Mouse (Mus musculus) MN1 (cell line): ENCODE results near the gene Rbbp8nl.
"Not testable (repeated sequence)": the region's sequence is repeated elsewhere in the genome, so short reads cannot be mapped to it uniquely, and the experiment has no call there.

ENCODE experiments used
- DNase-seq: peaks from one replicate; pipeline ENCODE4 v3.0.0-alpha.2; 2016; ENCODE audit warnings: low spot score

The Rbbp8nl gene

DNA sequence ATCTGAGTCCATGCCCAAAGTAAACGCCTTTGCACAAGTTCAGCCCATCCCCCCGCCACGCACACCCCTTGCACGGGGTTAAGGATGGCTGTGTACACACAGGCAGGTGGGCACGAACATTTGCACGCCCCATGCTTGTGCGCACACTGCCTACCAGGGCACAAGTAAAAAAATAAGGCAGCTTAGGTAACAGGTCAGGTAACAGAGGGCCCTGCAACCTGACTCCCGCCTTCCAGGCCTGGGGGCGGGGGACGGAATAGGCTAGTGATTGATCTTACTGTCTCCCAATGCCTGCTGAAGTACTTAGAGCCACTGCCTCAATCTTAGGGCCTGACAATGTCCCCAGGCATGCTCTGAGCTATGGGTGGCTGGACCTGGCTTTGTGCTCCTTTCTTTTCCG is 713 bp downstream of the Rbbp8nl start:
- DNase-seq: no peak

DNA sequence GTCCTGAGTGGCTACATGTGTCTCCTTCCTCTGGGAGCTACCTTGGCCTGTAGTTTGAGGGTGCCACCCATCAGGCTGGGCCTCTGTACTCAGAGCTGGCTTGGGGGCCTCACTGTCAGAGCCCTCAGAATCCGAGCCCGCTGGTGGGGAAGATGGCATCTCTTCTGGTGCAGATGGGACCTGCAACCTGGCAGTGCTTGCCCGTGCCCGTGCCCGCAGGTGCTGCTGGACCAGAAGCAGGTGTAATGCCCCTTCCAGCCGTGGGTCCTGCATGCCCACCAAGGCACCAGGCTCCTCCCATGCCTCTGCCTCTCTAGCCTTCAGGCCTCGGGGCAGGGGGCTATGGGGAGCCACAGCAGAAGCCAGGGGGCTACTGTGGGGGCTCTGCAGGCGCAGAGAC is 10.4 kb downstream of the Rbbp8nl start:
- DNase-seq: no peak

DNA sequence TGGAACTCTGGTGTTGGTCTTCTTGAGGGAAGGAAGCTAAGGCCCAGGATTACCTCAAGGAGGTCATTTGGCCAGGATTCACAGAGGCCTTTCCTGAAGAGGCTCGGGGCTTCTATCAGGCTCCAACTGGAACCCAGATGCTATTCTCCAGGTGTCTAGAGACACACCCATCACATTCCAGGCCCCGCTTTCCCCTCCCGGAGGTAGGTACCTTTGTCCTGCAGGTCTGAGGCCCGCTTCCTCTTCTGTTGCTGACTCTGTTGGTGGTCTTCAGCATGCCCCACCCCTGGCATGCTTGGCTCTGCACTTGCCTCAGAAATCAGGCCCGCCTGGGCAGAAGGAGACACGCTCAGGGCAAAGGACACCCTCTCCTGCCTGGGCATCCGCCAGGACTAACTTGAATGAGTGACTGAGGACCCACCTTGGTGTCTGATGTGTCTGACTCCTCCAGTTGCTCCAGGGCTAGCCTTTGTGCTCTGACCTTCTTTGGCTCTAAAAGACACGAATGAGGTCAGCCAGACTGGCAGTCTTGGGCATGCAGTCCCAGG is 11.8 kb downstream of the Rbbp8nl start:
- no peak for DNase-seq

DNA sequence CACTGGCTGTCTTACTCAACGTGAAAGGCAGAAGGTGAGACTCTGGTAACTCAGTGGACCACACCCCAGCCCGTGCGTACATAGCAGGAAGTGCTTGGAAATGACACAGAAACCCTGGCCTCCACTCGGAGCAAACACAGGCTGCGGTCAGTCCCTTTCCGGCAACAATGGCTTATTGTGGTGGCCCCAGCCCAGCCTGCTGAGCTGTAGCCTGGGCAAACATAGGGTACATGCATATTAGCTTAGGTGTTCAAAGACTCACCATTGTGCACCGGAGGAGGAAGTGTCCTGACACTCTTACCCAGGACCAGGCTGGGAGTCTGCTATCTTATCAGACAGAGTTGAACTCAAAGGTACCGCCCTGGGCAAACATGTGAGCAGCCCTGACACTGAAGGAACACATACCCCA is 12.8 kb downstream of the Rbbp8nl start:
- no peak for DNase-seq

DNA sequence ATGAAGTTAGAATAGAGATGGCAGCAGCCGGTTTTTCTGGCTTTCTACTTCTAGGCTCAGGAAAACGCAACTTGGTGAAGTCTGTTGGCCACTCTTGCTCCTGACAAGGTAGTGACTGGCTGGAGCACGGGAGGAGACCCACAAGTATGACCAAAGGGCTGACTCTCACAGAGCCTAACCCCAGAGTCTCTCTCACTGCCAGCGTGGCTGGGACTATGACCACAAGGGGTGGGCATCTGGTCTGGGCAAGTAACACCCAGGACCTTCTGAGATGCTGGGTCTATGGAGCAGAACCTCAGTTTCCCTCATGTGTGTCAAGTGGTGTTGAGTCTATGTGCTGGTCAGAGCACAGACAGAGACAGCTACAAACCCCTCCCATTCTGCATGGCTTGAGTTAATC is 13.3 kb downstream of the Rbbp8nl start:
- no peak for DNase-seq

DNA sequence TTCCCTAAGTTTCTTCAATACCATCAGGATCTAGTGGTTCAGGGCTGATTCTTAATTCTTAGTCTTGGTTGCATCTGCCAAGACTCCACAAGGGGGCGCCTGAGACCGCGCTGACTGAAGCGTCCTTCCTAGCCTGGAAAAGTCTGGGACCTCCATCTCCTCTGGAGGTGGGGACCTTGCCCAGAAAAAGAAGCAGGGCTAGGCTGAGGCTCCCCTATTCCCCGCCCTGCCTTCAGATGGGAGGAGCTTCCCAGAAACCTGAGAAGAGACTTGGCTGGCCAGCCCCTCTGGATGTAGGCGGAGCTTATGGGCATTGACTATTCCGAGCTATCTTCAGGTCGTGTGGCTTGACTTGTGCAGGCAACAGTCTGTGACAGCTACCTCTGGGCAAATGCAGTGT is 13.8 kb downstream of the Rbbp8nl start:
- DNase-seq: peak; percentile 89

DNA sequence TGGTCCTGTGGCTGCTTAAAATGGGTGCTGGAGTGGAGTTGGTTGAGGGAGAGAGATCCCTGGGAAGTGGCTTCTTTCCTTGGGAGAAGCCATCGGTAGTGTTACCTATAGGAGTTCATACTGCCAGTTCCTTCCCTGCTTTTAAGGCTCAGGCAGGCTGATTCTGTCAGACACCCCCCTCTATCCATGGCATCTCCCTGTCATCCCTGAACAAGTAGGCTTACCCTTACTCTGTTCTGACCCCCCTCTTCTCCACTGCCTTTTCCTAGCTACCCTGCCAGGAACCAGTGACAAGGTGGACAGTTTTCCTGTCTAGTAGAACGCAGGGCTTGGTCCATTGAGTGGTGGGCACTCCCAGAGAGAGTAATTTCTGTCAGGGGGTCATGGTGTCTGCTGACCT is 15.2 kb downstream of the Rbbp8nl start:
- DNase-seq: no peak

DNA sequence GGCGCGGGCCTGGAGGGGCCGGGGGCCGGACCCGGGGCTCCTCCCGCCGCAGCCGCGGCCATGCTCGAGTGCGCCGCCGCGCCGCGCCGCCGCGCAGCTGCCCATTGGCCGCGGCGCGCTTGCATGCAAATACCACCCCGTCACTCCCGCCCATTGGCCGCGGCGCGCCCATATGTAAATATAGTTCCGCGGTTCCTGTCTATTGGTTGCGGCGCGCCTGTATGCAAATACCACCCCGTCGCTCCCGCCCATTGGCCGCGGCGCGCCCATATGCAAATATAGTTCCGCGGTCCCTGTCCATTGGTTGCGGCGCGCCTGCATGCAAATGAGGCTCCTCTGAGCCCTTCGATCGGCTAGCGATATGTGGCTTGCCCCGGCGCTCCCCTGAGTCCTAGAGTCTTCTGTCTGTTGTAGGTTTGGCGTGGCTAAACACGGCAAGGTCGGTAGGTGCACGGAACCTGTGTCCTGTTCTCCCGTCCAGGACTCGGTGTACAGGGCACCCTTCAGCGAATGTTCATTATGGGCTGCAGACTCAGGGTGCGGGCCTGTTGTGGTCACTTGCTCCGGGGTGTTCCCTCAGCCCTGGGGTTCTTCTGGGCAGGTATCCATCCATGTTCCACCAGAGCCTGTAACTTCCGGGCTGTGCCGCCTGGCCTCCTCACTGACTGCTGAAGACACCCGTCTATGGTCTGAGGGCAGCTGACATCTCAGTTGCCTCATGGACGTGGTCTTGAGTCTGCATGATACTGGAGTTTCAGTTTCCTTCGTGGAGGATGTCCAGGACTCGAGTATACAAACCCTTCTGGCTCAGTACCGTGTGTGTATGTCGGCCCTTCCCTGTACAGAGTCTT is 16.1 kb downstream of the Rbbp8nl start, which contains the start of gene Cables2:
TSS of gene Cables2 (minus strand) at position 103 of the 851 bp plus-strand sequence.
- DNase-seq: peak; percentile 99

DNA sequence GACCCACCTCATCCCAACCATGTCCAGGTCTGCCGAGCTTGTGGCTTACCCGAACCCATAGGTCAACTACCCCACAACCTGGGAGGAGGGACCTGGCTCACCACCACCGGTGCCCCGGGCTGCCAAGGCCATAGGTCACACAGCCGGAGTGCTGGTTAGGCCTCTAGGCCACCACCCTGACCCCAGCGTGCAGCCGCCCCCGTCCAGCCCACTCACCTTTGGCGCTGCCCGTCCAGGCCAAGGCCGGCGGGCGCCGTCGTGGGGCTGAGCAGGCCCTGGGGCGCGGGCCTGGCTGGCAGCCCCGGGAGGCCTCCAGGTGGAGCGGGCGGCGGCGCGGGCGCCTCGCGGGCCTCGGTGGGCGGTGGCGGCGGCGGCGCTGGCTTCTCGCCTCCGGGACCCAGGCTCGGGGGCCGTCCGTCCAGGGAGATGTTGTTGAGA is 16.8 kb downstream of the Rbbp8nl start:
- no peak for DNase-seq

DNA sequence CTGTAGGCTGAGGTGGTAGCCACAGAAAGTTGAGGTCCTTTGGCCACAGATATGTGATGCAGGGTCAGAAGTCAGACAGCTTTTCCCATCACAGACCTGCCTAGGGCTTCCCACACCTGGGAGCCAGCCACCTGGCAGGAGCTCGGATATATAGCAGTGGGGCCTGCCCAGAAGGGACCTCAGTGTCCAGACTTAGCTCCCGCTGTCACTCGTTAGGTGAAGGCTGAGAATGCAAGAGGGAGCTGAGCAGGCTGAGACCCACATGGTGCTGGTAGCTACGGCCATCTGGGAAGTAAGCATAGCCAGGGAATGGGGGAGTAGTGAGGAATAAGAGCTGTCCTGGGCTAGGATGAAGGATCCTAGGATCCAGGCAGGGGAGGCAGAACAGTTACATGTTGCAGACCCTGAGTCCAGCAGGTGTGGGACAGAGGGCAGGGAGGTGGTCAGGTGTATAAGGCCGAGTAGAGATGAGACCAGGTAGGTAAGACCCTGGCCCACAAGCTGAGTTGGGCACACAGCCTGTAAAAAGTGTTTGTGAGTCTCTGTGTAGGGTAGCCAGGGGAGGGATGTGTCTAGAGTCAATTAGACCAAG is 17.8 kb downstream of the Rbbp8nl start:
- no peak for DNase-seq

DNA sequence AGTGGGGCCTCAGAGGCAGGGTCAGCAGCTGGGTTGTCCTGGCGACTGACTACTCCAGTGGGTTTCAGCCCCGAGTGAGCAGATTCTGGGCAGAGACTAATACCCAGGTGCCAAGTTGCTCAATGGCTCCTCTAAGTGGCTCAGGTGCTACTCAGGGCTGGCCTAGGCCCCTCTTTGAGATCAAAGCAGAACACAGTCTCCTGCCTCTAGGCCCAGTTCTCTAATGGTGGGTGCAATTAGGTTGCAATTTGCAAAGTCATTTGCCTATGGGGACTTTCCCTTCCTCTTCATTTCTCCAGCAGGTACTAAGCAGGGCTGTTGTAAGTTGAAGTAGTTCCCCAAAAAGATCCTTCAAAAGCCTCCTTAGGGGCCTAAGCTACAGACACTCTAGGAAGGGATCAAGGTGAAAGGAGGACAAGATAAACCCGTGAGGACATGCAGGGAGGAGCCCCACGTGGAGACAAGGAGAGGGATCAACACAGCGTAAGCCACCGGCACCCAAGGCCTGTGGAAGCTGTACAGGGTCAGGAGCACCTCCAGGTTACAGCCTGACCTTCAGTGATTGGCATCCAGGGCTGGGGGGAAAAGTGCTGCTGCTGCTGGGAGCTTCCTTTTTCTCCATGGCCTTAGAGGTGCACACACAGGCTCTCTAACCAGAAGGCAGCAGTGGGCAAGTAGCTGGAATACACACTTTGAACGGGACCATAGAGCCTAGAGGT is 19.0 kb downstream of the Rbbp8nl start:
- no peak for DNase-seq

DNA sequence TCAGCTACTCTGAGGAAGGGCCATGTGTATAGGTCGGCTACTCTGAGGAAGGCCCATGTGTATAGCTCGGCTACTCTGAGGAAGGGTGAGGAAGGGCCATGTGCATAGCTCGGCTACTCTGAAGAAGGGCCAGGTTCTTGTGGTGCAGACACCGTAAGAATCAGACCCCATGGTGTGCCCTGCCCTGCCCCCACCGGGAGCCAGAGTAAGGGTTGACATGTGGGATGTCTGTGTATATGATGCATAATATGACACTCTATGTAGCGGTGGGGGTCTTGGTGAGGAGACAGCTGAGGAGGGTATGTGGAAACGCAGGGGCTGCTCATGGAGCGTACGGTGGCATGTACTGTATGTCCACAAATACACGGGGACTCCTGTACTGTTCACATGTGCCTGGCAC is 20.4 kb downstream of the Rbbp8nl start:
- no peak for DNase-seq

DNA sequence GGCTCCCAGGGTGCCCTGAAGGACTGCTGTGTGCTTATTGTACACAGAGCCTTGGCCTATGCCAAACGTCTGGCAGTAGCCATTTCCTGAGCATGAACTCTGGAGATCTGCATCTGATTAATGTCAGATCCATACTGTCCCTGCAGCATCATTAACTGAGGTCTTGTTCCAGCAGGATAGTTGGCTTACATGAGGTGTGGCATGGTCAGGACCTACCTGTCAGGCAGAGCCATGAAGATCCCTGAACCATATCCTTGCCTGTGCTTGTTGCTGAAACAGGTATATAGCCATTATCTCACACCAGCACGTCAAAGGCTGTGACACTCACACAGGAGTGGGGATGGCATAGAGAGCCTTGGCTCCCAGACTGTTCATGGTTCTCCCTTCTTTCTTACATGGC is 21.7 kb downstream of the Rbbp8nl start:
- no peak for DNase-seq

DNA sequence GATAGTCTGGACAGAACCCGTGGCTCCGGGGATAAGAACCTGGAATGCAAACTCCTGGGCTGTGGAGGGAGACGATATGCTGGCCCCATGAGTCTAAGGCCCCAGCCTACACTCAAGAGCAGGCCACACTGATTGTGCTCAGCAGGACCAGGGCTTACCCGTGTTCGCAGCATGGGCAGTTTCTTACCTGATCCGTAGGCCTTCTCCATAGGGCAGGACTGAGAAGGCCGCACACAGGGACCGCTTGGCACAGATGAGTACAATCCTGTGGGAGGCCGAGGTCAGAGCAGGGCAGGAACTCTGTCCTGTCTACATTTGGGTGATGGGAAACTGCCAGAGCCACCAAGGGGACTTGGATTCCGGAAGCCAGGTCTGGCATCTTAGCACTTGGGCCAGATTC is 26.8 kb downstream of the Rbbp8nl start:
- DNase-seq: no peak

DNA sequence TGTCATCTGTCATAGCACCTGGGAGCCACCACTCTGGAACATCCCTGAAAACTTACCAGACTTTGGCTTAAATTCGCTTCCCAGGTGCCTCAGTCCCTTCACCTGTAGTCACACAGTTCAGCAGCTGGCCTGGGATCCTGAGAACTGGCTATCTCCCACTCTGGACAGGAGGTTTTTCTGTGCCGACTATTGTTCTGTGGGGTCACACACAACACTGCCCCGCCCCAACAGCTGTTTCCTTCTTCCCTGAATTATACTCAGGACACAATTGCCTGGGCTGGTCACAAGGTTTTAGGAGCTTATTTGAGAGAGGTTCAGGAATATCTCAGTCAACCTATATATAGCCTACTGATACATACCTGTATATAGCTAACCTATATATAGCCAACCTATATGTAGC is 27.2 kb downstream of the Rbbp8nl start:
- DNase-seq: no peak

DNA sequence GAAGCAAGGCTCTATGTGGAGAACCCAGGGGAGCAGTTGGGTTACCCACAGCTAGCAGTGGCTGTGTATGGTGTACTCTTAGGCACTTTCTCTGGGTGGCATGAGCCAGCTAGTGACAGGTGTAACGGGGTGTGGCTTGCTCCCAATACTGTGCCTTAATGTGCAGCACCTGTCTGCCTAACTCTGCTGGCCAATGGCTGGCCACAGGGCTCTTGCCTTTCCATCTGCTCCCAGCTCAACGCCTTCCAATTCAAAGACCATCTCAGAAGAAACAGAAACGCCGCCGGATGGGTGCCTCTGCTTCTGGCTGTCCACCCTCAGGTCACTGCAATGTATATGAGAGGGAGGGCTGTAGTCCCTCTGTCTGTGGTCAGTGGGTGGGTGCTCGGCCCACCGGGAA is 27.8 kb downstream of the Rbbp8nl start:
- DNase-seq: no peak

DNA sequence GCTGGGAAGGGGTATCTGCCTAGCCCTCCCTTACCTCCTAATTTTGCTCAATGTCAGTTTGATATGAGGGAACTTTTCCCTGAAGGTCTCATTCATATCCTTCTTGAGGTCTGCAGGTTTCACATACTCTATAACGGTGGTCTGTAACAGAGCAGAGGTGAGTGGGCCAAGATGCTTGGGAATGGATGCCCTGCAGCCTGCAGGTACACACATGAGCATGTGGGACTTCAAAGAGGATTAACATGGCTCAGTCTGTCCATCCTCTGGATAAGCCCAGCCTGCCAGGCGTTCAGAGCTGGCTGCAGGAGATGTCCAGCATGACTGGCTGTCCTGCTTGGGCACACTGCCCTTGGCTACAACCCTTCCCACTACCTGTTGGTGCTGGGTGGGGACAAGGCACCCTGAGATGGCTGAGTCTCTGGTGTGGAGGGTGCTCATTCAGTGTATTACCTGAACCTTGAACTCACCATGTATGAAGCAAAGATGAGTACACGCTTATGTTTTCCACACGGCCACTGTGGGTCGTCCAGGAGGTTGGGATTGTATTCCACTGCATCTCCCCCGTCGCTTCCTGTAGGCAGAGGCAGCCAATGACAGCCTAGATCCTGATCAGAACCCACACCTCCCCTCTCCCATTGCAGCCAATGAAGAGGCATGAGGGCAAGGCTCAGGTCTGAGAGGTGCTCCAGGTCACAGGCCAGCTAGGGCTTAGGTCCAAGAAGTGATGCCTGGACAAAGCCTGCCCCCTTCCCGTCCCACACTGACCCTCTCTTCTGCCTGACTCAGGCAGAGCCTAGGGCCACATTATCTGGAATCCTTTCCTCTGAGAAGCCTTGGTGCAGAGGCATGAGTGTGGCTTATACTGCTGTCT is 28.8 kb downstream of the Rbbp8nl start:
- DNase-seq: no peak

DNA sequence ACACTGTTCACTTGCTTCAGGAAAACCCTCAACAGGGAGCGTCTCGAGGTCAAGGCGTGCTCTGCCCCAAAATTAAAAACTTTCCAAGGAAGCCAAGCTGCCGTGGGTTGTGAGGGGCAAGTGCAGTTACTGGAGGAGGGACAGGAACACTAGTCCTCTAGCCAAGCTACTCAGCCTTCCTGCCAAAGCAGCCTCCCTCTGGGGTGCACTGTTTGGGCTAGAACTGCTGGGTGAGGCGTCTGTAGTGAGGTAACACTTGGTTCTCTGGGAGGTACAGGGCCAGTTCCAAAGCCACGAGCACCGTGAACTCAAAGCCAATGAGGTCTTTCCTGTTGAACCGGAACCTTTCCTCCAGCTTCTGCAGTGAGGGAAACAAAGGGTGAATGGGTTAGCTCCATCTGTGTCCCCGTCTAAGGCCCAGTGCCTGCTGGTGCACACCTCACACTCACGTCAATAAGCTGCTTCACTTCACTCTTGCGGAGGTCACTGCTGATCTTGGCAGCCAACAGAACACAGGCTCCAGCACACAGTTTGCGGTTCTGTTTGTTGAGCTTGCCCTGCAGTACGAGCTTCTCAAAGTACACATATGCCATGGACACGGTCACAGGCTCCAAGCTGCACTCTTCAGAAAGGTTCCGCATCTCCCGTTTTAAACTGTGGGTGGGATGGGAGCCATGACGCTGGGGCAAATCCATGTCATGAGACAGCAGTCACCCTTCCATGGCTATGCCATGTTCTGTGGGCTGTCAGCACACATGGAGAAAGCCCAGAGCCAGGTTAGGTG is 29.7 kb downstream of the Rbbp8nl start:
- DNase-seq: not testable (repeated sequence)

DNA sequence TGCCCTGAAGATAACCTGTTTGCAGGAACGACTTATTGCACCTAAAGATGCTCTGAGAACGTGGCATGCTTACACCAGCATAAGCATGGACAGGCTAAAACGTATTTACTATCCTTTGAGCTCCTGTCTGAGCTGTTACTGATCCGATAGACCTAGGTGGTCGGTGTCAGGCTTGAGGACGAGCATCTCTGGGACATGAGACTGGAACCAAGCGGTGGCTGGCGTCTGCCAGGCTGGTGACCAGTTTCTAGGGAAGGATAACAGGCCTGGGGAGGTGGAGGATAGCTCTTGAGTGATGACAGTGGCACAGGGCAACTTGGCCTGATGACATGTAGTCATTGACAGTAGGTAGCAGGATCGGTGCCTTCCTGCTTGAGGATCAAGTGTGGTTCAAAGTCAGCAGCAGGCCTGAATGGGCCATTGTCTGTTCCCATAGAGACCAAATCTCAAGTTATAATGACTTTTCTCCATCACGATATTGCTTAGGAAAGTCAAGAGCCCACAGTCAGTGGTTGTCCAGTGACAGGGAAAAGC is 30.7 kb downstream of the Rbbp8nl start:
- DNase-seq: not testable (repeated sequence)
